Mouse (Mus musculus): ENCODE data around the gene Fam172a.

- TF ChIP-seq POLR2A (IDR thresholded peaks at IDR 0.05; ENCODE audit: low read depth, low read length) (no peak), CTCF (conservative IDR thresholded peaks at IDR 0.05; ENCODE audit: insufficient read depth, insufficient read length, low read depth, low read length) (0 out of 2 replicates have a peak, but pooled peaks have one; percentile 8)
Observed at GRCm38 (mm10) chr13:78094352-78094751, 392.5 kb downstream of the Fam172a start.
